Mouse (Mus musculus): Measurements from ENCODE around the gene Fgd6.

DNA sequence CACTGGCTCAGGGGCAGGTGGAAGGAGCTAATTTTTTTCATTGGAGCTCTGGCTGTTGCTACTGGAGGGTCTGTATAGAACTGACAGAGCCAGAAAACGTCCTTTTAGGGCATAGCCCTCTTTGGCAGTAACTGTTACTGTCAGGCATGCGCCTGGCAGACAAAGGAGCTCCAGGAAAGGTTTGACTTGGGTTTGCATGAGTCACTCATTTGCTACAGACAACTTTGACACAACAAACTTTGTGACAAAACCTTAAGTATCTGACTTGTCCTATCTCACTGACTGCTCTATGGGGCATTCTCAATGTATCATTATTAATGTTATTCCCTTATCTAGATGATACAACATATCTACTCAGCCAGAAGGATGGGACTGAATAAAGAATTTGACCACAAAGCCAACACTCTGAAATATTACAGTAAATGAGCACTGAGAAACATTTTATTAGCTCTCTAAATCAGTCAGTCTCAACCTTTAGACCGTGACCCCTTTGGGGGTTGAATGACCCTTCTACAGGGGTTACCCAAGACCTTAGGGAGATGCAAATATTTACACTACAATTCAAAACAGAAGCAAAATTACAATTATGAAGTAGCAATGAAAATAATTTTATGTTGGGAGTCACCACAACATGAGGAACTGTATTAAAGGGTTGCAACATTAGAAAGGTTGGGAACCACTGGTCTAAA lies 25.7 kb upstream of the Fgd6 start:
- TF ChIP-seq POLR2A (IDR thresholded peaks at IDR 0.05; ENCODE audit: low read depth, low read length), result no peak
- no peak for TF ChIP-seq CTCF (conservative IDR thresholded peaks at IDR 0.05; ENCODE audit: insufficient read depth, insufficient read length, low read depth, low read length)
